Mouse (Mus musculus): Measurements from ENCODE around the gene Mtx1. TPM values are rescaled to one million over a fixed set of nuclear protein-coding genes. Genes with fewer than 3 reads are reported as not detected.

Gene Mtx1
- total and polyA plus RNA-seq, 2 experiments from 2014 or later = 99.3 to 247 TPM

DNA sequence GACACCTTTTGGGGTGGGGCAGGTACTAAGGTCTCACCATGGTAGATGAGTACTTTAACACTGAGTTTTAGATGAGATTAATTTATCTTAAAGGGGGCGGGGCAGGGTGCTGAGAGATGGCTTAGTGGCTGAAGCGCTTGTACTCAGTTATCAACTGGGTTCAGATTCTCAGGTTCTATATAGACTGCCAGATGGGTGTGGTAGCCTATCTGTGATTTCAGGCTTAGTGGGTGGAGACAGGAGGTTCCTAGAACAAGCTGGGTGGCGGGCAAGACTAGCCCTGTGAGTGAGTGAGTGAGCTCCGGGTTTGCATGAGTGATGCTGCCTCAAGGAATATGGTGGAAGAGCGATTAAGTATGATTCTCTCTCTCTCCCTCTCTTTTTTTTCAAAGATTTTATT, 28.1 kb upstream of the Mtx1 start:
- no peak overlapping the region for H3K27ac ChIP-seq (ENCODE audit: low read depth)
- DNase-seq (ENCODE audit: low spot score) (no peak), ATAC-seq (ENCODE audit: insufficient read depth, low read depth) (no peak)
- no peaks in the 10 kb centered on the region for H3K27me3 ChIP-seq (ENCODE audit: control insufficient read depth, insufficient read depth, low read length)
- H3K4me2 ChIP-seq (ENCODE audit: low read depth, low read length) = no peak overlapping the region
- H3K4me1 ChIP-seq (ENCODE audit: control insufficient read depth, insufficient read depth) = peaks cover 7% of the 10 kb centered on the region; the same call in 1 of the 2 replicates
- no peak overlapping the region for H3K9ac ChIP-seq (replicated peaks; ENCODE audit: low read depth, low read length)
- WGBS = 86% methylated on average over 5 of the region's 5 CpGs
- no peaks in the 10 kb centered on the region for H3K9me3 ChIP-seq (replicated peaks; ENCODE audit: control insufficient read depth, low read length)
- no peaks in the 10 kb centered on the region for H3K36me3 ChIP-seq (replicated peaks; ENCODE audit: control insufficient read depth, insufficient read depth, low read length)
- no peak overlapping the region for H3K4me3 ChIP-seq (ENCODE audit: low read depth, low read length)
- TF ChIP-seq EP300 (IDR thresholded peaks at IDR 0.05; ENCODE audit: low read depth) (no peak), CTCF (IDR thresholded peaks at IDR 0.05; ENCODE audit: low read depth) (no peak)

DNA sequence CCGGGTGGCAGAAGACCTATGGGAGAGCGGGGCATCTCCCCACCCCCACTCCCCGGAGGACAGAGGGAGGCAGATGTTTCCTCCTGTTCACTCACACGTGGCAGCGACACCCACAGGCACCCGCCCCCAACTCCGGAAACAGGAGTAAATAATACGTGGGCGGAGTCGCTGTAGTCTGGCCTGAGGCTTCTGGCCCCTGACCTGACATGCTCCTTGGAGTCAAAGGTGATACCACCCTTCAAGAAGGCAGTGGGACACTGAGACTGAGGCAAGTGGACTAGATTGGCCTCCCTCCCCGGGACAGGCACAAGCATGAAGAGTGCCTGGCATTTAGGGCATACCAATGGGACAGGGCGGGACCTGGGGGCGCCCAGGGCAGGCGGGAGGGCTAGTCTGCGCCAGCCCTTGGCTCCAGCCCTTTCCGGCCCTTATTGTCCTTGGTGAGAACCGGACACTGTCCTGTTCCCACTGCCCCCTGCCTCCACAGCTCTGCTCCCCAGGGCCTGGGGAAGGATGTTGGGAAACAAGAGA, 24.5 kb upstream of the Mtx1 start:
- Histone ChIP-seq H3K4me1 (ENCODE audit: control insufficient read depth, insufficient read depth) (peaks cover 15% of the 10 kb centered on the region), H3K27ac (ENCODE audit: low read depth) (peak overlapping the region; percentile 75), H3K27me3 (ENCODE audit: control insufficient read depth, insufficient read depth, low read length) (no peaks in the 10 kb centered on the region), H3K9ac (replicated peaks; ENCODE audit: low read depth, low read length) (no peak overlapping the region), H3K36me3 (replicated peaks; ENCODE audit: control insufficient read depth, insufficient read depth, low read length) (0 out of 2 replicates have a peak, but pooled peaks cover 7% of the 10 kb centered on the region), H3K4me2 (ENCODE audit: low read depth, low read length) (peak overlapping the region; percentile 26; the same call in 1 of the 2 replicates), H3K4me3 (ENCODE audit: low read depth, low read length) (0 out of 2 replicates have a peak overlapping the region, but pooled peaks have one; percentile 9), H3K9me3 (replicated peaks; ENCODE audit: control insufficient read depth, low read length) (no peaks in the 10 kb centered on the region)
- ATAC-seq (ENCODE audit: insufficient read depth, low read depth) = peak; percentile 79
- 7% methylated on average over 17 of the region's 17 CpGs for WGBS
- peak; percentile 58 for DNase-seq (ENCODE audit: low spot score)
- TF ChIP-seq EP300 (IDR thresholded peaks at IDR 0.05; ENCODE audit: low read depth) (peak; percentile 74), CTCF (IDR thresholded peaks at IDR 0.05; ENCODE audit: low read depth) (no peak)

DNA sequence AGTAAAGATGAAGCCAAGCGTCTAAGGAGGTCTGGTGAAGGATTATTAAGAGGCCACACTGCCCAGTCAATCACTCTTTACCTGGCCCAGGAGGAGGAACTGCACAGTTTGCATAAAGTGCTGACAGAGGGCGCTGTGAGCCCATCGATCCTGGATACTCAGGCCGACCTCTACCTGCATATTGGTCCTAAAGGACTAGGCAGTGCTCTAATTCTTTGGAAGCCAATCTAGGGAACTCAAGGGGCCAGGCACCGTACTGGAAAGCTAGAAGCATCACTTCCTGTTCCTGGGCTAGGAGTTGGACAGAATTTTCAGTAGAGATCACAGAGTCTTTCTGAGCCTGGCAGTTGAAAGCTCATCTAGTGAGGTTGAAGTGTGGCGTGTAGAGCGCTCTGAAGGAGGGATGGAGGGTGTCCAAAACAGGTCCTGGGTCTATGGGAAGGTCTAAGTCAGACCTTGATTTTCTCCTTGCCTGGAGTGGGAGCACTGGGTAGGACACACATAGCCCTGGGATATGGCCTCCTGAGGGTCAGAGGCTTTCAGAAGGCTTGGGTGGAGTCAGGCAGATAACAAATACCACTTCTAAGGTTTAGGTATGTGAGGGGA, 23.6 kb upstream of the Mtx1 start:
- 16% methylated on average over 7 of the region's 7 CpGs for WGBS

DNA sequence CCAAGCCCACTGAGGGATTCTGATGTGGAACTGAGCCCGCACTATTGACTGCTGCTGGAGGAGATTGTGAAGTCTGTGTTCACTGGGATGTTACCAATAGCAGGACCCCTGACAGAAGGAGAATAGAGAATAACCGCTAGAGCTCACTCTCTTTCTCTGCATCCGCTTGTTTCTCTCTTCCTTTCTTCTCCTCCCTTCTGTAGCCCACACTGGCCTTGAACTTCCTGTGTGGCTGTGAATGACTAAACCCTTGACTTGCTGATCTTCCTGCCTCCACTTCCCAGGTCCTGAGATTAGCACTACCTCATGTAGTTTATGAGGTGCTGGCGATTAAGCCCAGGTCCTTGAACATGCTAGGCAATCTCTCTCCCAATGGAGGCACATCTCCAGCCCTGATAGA, 20.6 kb upstream of the Mtx1 start:
- DNase-seq (ENCODE audit: low spot score) (no peak), ATAC-seq (ENCODE audit: insufficient read depth, low read depth) (no peak)
- Histone ChIP-seq H3K4me1 (ENCODE audit: control insufficient read depth, insufficient read depth) (peaks cover 20% of the 10 kb centered on the region), H3K27me3 (ENCODE audit: control insufficient read depth, insufficient read depth, low read length) (peaks cover 18% of the 10 kb centered on the region), H3K9ac (replicated peaks; ENCODE audit: low read depth, low read length) (no peak overlapping the region), H3K4me3 (ENCODE audit: low read depth, low read length) (0 out of 2 replicates have a peak overlapping the region, but pooled peaks have one; percentile 67), H3K4me2 (ENCODE audit: low read depth, low read length) (peak overlapping the region; percentile 83), H3K9me3 (replicated peaks; ENCODE audit: control insufficient read depth, low read length) (no peaks in the 10 kb centered on the region), H3K27ac (ENCODE audit: low read depth) (no peak overlapping the region), H3K36me3 (replicated peaks; ENCODE audit: control insufficient read depth, insufficient read depth, low read length) (0 out of 2 replicates have a peak, but pooled peaks cover 7% of the 10 kb centered on the region)
- TF ChIP-seq CTCF (IDR thresholded peaks at IDR 0.05; ENCODE audit: low read depth) (no peak), EP300 (IDR thresholded peaks at IDR 0.05; ENCODE audit: low read depth) (no peak)
- 75% methylated on average over 4 of the region's 4 CpGs for WGBS

More for the DNA sequence above, 23.6 kb upstream of the Mtx1 start:
- ATAC-seq (ENCODE audit: insufficient read depth, low read depth) (0 out of 2 replicates have a peak, but pooled peaks have one; percentile 7), DNase-seq (ENCODE audit: low spot score) (peak; percentile 41)
- peak overlapping the region; percentile 75 for H3K27ac ChIP-seq (ENCODE audit: low read depth)
- 0 out of 2 replicates have a peak, but pooled peaks cover 7% of the 10 kb centered on the region for H3K36me3 ChIP-seq (replicated peaks; ENCODE audit: control insufficient read depth, insufficient read depth, low read length)
- peak; percentile 81 for TF ChIP-seq CTCF (IDR thresholded peaks at IDR 0.05; ENCODE audit: low read depth)
- no peak for TF ChIP-seq EP300 (IDR thresholded peaks at IDR 0.05; ENCODE audit: low read depth)
- H3K27me3 ChIP-seq (ENCODE audit: control insufficient read depth, insufficient read depth, low read length) = no peaks in the 10 kb centered on the region
- H3K4me1 ChIP-seq (ENCODE audit: control insufficient read depth, insufficient read depth) = peaks cover 15% of the 10 kb centered on the region
- no peaks in the 10 kb centered on the region for H3K9me3 ChIP-seq (replicated peaks; ENCODE audit: control insufficient read depth, low read length)
- H3K4me2 ChIP-seq (ENCODE audit: low read depth, low read length) = no peak overlapping the region
- no peak overlapping the region for H3K9ac ChIP-seq (replicated peaks; ENCODE audit: low read depth, low read length)
- no peak overlapping the region for H3K4me3 ChIP-seq (ENCODE audit: low read depth, low read length)

DNA sequence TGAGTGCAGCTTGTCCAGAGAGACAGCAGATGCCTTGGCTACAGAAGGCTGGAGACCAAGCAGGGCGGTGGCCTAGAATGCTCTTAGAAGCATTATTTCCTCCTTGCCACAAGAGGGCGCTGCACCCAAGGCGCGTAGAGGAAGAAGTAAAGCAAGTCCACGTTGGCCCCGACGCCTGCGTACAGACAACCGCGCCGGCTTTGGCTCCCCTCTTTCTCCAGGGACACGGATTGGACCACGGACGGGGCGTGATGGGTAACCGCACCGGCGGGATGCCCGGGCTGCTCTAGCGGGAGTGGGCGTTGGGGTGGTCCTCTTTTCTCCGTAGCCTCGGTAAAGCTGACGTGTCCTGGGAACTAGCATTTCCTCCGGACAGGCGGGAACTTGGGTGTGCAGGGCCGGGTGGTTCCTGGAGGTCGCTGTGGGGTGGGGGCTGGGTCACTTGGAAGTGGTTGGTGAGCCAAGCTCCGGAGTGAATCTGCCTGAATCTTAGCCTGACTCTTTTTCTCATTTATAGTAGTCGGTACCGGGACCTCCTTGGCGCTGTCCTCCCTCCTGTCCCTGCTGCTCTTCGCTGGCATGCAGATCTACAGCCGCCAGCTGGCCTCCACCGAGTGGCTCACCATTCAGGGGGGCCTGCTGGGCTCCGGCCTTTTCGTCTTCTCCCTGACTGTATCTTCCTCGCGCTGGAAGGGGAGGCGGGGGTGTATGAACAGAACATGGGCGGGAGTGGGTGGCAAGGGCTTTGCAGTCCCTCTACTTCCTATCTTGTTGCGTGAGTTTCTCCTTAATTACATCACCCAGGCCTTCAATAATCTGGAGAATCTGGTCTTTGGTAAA, 19.6 kb upstream of the Mtx1 start, which contains the start of gene Trim46:
Gene Trim46 (minus strand): TSS at position 49 of the 840 bp plus-strand sequence.
- peak; percentile 90 for DNase-seq (ENCODE audit: low spot score)
- 1% methylated on average over 42 of the region's 42 CpGs for WGBS
- Histone ChIP-seq H3K27ac (ENCODE audit: low read depth) (peak within 1 kb of the TSS; percentile 44), H3K9me3 (replicated peaks; ENCODE audit: control insufficient read depth, low read length) (no peaks in the 10 kb centered on the region), H3K9ac (replicated peaks; ENCODE audit: low read depth, low read length) (peak within 1 kb of the TSS; percentile 61), H3K4me3 (ENCODE audit: low read depth, low read length) (peak within 1 kb of the TSS; percentile 67), H3K36me3 (replicated peaks; ENCODE audit: control insufficient read depth, insufficient read depth, low read length) (0 out of 2 replicates have a peak, but pooled peaks cover 7% of the 10 kb centered on the region), H3K27me3 (ENCODE audit: control insufficient read depth, insufficient read depth, low read length) (peaks cover 18% of the 10 kb centered on the region), H3K4me1 (ENCODE audit: control insufficient read depth, insufficient read depth) (peaks cover 18% of the 10 kb centered on the region), H3K4me2 (ENCODE audit: low read depth, low read length) (peak within 1 kb of the TSS; percentile 83)
- peak; percentile 99 for TF ChIP-seq CTCF (IDR thresholded peaks at IDR 0.05; ENCODE audit: low read depth)
- TF ChIP-seq EP300 (IDR thresholded peaks at IDR 0.05; ENCODE audit: low read depth) = no peak
- peak; percentile 71 for ATAC-seq (ENCODE audit: insufficient read depth, low read depth)
